ENCODE assay signal across 28 mouse cellular contexts in genomic region chr13:36679345-36679744, GRCm38 (mm10). TPM values are rescaled to one million over a fixed set of nuclear protein-coding genes. Genes with fewer than 3 reads are reported as not detected.
"Had no signal": no experiment of that assay in that cellular context is flagged by ENCODE, and none has a peak within 500 bp of the region (broad histone marks: within the 10 kb centered on the region; RNA-seq: fewer than 3 reads in every experiment).

No protein-coding gene starts in this region.

- H3K27me3 ChIP-seq: heart, embryonic 15.5 days; hindbrain, embryonic 13.5 days; hindbrain, embryonic 15.5 days; kidney, embryonic 15.5 days; limb, embryonic 13.5 days; limb, embryonic 15.5 days; liver, embryonic 13.5 days had no signal

- H3K4me1 ChIP-seq: heart, embryonic 13.5 days; heart, embryonic 15.5 days; hindbrain, embryonic 13.5 days; hindbrain, embryonic 15.5 days; kidney, embryonic 15.5 days; limb, embryonic 13.5 days; limb, embryonic 15.5 days; liver, embryonic 13.5 days had no signal

- ATAC-seq: hindbrain, postnatal 0 days; intestine, embryonic 16.5 days had no signal

- H3K4me2 ChIP-seq: heart, embryonic 11.5 days; heart, embryonic 13.5 days; heart, embryonic 15.5 days; hindbrain, embryonic 13.5 days; hindbrain, embryonic 15.5 days; kidney, embryonic 15.5 days; limb, embryonic 13.5 days; limb, embryonic 15.5 days; liver, embryonic 11.5 days; liver, embryonic 13.5 days had no signal

- H3K4me3 ChIP-seq: heart, adult 2 months; heart, embryonic 13.5 days; heart, embryonic 15.5 days; hindbrain, embryonic 13.5 days; hindbrain, embryonic 15.5 days; kidney, embryonic 15.5 days; limb, embryonic 13.5 days; limb, embryonic 15.5 days; liver, embryonic 13.5 days had no signal

- H3K27ac ChIP-seq: heart, adult 2 months; heart, embryonic 13.5 days; heart, embryonic 15.5 days; hindbrain, embryonic 13.5 days; hindbrain, embryonic 15.5 days; hindbrain, postnatal 0 days; kidney, embryonic 15.5 days; kidney, postnatal 0 days; limb, embryonic 13.5 days; limb, embryonic 15.5 days; liver, embryonic 13.5 days had no signal

- H3K36me3 ChIP-seq: heart, embryonic 13.5 days; heart, embryonic 15.5 days; hindbrain, embryonic 13.5 days; hindbrain, embryonic 15.5 days; kidney, embryonic 15.5 days; limb, embryonic 13.5 days; limb, embryonic 15.5 days; liver, embryonic 13.5 days had no signal

- DNase-seq: gastrocnemius, postnatal 14 days; gastrocnemius, postnatal 36 days; heart, adult 11 months; heart, adult 2 months; heart, postnatal 14 days; heart, postnatal 36 days; kidney, adult 11 months; kidney, adult 2 months; kidney, adult 9 months; kidney, postnatal 14 days; kidney, postnatal 36 days; layer of hippocampus, adult 9-11 months; layer of hippocampus, postnatal 36 days; left cerebral cortex, postnatal 4 days; liver, embryonic 13.5 days had no signal

- H3K9me3 ChIP-seq: heart, embryonic 13.5 days; heart, embryonic 15.5 days; hindbrain, embryonic 13.5 days; hindbrain, embryonic 15.5 days; kidney, embryonic 15.5 days; limb, embryonic 13.5 days; limb, embryonic 15.5 days; liver, embryonic 13.5 days had no signal

- H3K9ac ChIP-seq: heart, embryonic 13.5 days; heart, embryonic 15.5 days; hindbrain, embryonic 13.5 days; hindbrain, embryonic 15.5 days; kidney, embryonic 15.5 days; limb, embryonic 13.5 days; limb, embryonic 15.5 days; liver, embryonic 13.5 days had no signal

RNA-seq across cellular contexts. Expression of gene Nrn1, which starts 55.6 kb away (rescaled TPM):
- total RNA-seq: hematopoietic stem cell, adult 5-6 weeks had no signal
